Mouse (Mus musculus) testis, adult 2 months (tissue): ENCODE results near the gene Dedd.

Experiments used
- CTCF ChIP-seq: fragments of 200-500 bp; IDR thresholded peaks from 2 replicates; pipeline ENCODE4 v1.5.1; 2012; ENCODE audit warnings: low read depth, mild to moderate bottlenecking, inconsistent platforms, low read length, moderate library complexity; ENCODE audit not compliant: control insufficient read depth, insufficient read depth, insufficient replicate concordance
- POLR2A ChIP-seq: fragments of 200-500 bp; IDR thresholded peaks from 2 replicates; pipeline ENCODE4 v1.6.1; 2012; ENCODE audit warnings: low read depth, mild to moderate bottlenecking, inconsistent platforms, low read length, moderate library complexity; ENCODE audit not compliant: control insufficient read depth

DNA sequence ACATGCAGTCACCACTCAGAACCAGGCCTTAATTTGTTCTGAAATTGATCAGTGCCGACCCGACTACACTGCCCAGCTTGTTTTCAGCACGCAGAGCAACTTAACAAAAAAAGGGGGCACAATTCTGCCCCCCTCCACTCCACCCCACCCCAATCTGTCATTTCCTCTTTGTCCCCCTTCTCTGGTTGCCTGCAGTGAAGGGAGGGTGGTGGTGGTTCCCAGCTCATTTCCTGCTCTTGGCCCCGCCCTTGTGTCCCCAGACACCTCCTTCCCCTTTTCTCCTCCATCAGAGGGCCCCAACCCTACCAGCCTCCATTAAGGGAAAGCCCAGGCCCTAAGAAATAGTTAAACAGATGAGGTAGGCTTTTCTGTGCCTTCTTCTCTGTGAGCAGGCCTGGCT, 61.2 kb downstream of the Dedd start:
- TF ChIP-seq POLR2A (no peak), CTCF (no peak)
